Mouse (Mus musculus): ENCODE results near the gene Lrrc43. TPM values are rescaled to one million over a fixed set of nuclear protein-coding genes. Genes with fewer than 3 reads are reported as not detected.

The Lrrc43 gene
- polyA plus RNA-seq, 1 experiment from 2014 or later = 0.55 TPM

Small RNA genes lying within 50 kb of the gene (microRNA-seq; reads per million reads assigned to microRNA genes)
- 0.69 reads per million for gene Mir7647

Other genes with a start within 250 kb of the Lrrc43 start
- gene Wdr66, start 237.2 kb upstream of the Lrrc43 start, polyA plus RNA-seq (2015; fragmentation: Nextera tagmentation; extraction: Ambion mirVana) = 1.1 and 1.2 TPM in 2 replicates
- 30.2 and 31.0 TPM in 2 replicates for gene Bcl7a, start 145.5 kb upstream of the Lrrc43 start, polyA plus RNA-seq (2015; fragmentation: Nextera tagmentation; extraction: Ambion mirVana)
- 19.3 and 19.4 TPM in 2 replicates for gene Mlxip, start 94.5 kb upstream of the Lrrc43 start, polyA plus RNA-seq (2015; fragmentation: Nextera tagmentation; extraction: Ambion mirVana)
- not detected in 2 replicates for gene Il31, start 184 bp downstream of the Lrrc43 start, polyA plus RNA-seq (2015; fragmentation: Nextera tagmentation; extraction: Ambion mirVana)
- 1.0 and 1.1 TPM in 2 replicates for gene B3gnt4, start 21.2 kb downstream of the Lrrc43 start, polyA plus RNA-seq (2015; fragmentation: Nextera tagmentation; extraction: Ambion mirVana)
- 104 and 108 TPM in 2 replicates for gene Diablo, start 34.9 kb downstream of the Lrrc43 start, polyA plus RNA-seq (2015; fragmentation: Nextera tagmentation; extraction: Ambion mirVana)
- 8.3 and 8.9 TPM in 2 replicates for gene Gm49027, start 36.2 kb downstream of the Lrrc43 start, polyA plus RNA-seq (2015; fragmentation: Nextera tagmentation; extraction: Ambion mirVana)
- 38.6 and 39.0 TPM in 2 replicates for gene Vps33a, start 83.7 kb downstream of the Lrrc43 start, polyA plus RNA-seq (2015; fragmentation: Nextera tagmentation; extraction: Ambion mirVana)
- 72.1 and 81.1 TPM in 2 replicates for gene Clip1, start 195.3 kb downstream of the Lrrc43 start, polyA plus RNA-seq (2015; fragmentation: Nextera tagmentation; extraction: Ambion mirVana)
- gene Zcchc8, start 231.8 kb downstream of the Lrrc43 start, polyA plus RNA-seq (2015; fragmentation: Nextera tagmentation; extraction: Ambion mirVana) = 57.0 and 65.8 TPM in 2 replicates

All from neural tube, embryonic 15.5 days (tissue).